Mouse (Mus musculus) liver, embryonic 15.5 days (tissue): ENCODE data around the gene Cct5. TPM values are rescaled to one million over a fixed set of nuclear protein-coding genes. Genes with fewer than 3 reads are reported as not detected.

ENCODE experiments used
- ATAC-seq: fragments of 200-750 bp; cut with Nextera tagmentation; 2 replicates; pipeline ENCODE4 v1.8.0; 2017; ENCODE audit warnings: moderate number of reproducible peaks, mild to moderate bottlenecking, moderate library complexity; ENCODE audit not compliant: insufficient read depth
- H3K27ac ChIP-seq: fragments of 300-500 bp; sonication (generic); replicated peaks from 2 replicates; pipeline ENCODE4 v1.5.1; 2015; ENCODE audit warnings: mild to moderate bottlenecking, inconsistent platforms
- H3K27me3 ChIP-seq: fragments of 300-500 bp; sonication (generic); 2 replicates; pipeline ENCODE4 v1.6.1; 2015; ENCODE audit warnings: mild to moderate bottlenecking, inconsistent platforms
- H3K36me3 ChIP-seq: fragments of 300-500 bp; sonication (generic); replicated peaks from 2 replicates; pipeline ENCODE4 v1.6.1; 2015; ENCODE audit warnings: moderate library complexity, mild to moderate bottlenecking, inconsistent platforms
- H3K4me1 ChIP-seq: fragments of 300-500 bp; sonication (generic); replicated peaks from 2 replicates; pipeline ENCODE4 v1.6.1; 2015; ENCODE audit warnings: inconsistent platforms
- H3K4me2 ChIP-seq: fragments of 300-500 bp; sonication (generic); 2 replicates; pipeline ENCODE4 v1.6.1; 2015; ENCODE audit warnings: moderate library complexity, mild to moderate bottlenecking, inconsistent platforms
- H3K4me3 ChIP-seq: fragments of 300-500 bp; sonication (generic); replicated peaks from 2 replicates; pipeline ENCODE4 v1.5.1; 2015; ENCODE audit warnings: mild to moderate bottlenecking, inconsistent platforms
- H3K9ac ChIP-seq: fragments of 300-500 bp; sonication (generic); 2 replicates; pipeline ENCODE4 v1.6.1; 2015; ENCODE audit warnings: moderate library complexity, mild to moderate bottlenecking, inconsistent platforms
- H3K9me3 ChIP-seq: fragments of 300-500 bp; sonication (generic); replicated peaks from 2 replicates; pipeline ENCODE4 v1.6.1; 2016; ENCODE audit warnings: inconsistent platforms
- WGBS: fragments of 180-500 bp; shearing (Covaris S2); methylation state at CpG from one replicate; pipeline ENCODE4 v1.1.7; 2015; ENCODE audit warnings: mixed read lengths; ENCODE audit not compliant: insufficient replicate concordance; 5-methylcytosine and 5-hydroxymethylcytosine counted together
- polyA plus RNA-seq: library from polyadenylated mRNA; unstranded; fragments of >200 nt; fragmentation: Nextera tagmentation; extraction: Ambion mirVana; gene quantifications from 2 replicates; pipeline ENCODE4 v1.2.1, GENCODE M21; 2015

Gene Cct5
- polyA plus RNA-seq, 1 experiment from 2014 or later = 263 TPM

DNA sequence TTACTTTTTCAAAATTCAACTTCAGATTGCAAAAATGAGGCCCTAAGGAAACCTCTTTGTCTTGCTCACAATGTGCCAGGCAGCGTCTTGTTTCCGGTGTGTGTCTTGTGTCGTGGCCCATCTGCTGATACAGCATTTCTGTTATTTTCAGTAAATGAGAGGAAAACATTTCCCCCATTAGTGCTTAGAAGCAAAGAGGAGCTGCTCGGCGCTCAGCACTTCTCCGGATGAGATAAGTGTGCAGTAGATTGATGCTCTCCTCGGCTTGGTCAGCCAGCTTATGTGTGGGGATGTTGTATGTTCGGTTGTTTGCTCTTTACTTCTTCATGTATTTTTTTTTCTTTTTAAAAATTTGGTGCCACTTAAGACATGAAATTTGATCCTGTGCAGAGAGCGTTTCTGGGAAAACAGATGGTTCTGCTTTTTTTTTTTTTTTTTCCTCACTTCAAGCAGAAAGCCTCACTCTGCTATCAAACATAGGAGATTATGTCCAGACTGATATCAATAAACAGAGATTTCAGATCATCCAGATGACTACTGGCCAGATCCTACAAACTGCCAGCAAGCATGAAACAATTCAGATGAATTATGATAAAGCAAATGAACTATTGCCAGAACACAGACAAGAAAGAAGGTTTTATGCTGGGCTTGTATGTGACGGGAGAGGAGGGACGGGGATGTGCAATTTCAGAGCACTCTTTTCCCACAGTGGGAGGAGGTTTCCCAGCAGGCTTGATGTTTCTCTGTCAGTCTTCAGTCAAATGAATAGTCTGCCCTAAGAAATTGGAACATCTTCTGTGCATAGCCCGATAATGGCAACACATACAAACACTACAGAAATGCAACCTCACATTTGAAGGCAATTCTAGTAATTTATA is 25.9 kb upstream of the Cct5 start:
- Histone ChIP-seq H3K9ac (no peak overlapping the region), H3K4me3 (no peak overlapping the region), H3K36me3 (no peaks in the 10 kb centered on the region), H3K9me3 (no peaks in the 10 kb centered on the region), H3K4me1 (no peaks in the 10 kb centered on the region), H3K27ac (0 out of 2 replicates have a peak overlapping the region, but pooled peaks have one; percentile 24), H3K4me2 (no peak overlapping the region), H3K27me3 (no peaks in the 10 kb centered on the region)
- 47% methylated on average over 12 of the region's 12 CpGs for WGBS
- no peak for ATAC-seq

DNA sequence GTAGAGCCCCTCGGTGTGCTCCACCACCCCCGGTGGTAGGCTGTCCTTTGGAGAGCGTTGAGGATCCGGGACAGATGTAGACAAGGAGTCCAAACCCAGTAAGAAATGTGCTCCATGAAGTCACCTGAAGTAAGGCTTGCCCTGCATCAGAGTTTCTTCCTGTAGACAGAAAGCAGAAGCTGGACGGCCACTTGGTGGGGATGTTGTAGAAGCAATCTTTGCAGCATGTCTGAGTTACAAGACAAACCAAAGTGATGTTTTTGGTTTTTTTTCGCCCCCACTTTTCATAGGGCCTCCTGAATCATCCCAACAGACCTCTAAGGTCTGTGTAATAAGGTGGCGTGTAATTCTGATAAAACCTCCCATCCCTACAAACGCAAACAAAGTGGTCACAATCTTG is 17.9 kb upstream of the Cct5 start:
- no peak for ATAC-seq
- 79% methylated on average over 8 of the region's 8 CpGs for WGBS
- H3K4me1 ChIP-seq = no peaks in the 10 kb centered on the region
- no peaks in the 10 kb centered on the region for H3K27me3 ChIP-seq
- peaks cover 26% of the 10 kb centered on the region for H3K36me3 ChIP-seq
- H3K4me3 ChIP-seq = no peak overlapping the region
- no peak overlapping the region for H3K4me2 ChIP-seq
- H3K27ac ChIP-seq = no peak overlapping the region
- H3K9me3 ChIP-seq = no peaks in the 10 kb centered on the region
- no peak overlapping the region for H3K9ac ChIP-seq

GRCm38 (mm10) chr15:31617261-31617660 is 15.7 kb upstream of the Cct5 start:
- Histone ChIP-seq H3K9ac (no peak overlapping the region), H3K4me2 (no peak overlapping the region), H3K27me3 (no peaks in the 10 kb centered on the region), H3K36me3 (peaks cover 26% of the 10 kb centered on the region), H3K27ac (no peak overlapping the region), H3K4me3 (no peak overlapping the region), H3K4me1 (no peaks in the 10 kb centered on the region), H3K9me3 (no peaks in the 10 kb centered on the region)
- ATAC-seq = no peak
- 82% methylated on average over 9 of the region's 9 CpGs for WGBS

DNA sequence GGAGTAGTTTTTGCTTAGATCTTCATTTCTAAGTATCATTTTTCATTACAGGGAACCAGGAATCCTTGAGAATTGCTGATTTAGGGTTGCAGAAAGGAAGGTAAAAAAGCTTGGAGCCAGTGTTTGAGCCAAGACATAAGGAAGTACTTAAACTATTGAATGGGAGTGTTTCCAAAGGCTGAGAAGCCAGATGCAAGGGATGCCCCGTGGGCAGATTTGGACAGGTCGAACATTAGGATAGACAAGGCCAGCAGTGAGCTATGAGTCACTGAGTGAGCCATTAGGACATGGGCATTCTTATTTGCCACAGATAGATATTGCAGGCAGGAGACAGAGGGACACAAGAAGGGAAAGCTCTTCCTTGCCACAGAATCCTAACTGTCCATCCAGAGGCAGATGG is 13.1 kb upstream of the Cct5 start:
- 75% methylated on average over 2 of the region's 2 CpGs for WGBS
- Histone ChIP-seq H3K9ac (no peak overlapping the region), H3K9me3 (no peaks in the 10 kb centered on the region), H3K36me3 (peaks cover 29% of the 10 kb centered on the region), H3K27me3 (no peaks in the 10 kb centered on the region), H3K27ac (no peak overlapping the region), H3K4me3 (no peak overlapping the region), H3K4me2 (no peak overlapping the region), H3K4me1 (no peaks in the 10 kb centered on the region)
- ATAC-seq = no peak

- Histone ChIP-seq H3K4me1 (no peaks in the 10 kb centered on the region), H3K27ac (no peak overlapping the region), H3K9ac (no peak overlapping the region), H3K27me3 (no peaks in the 10 kb centered on the region), H3K9me3 (no peaks in the 10 kb centered on the region), H3K36me3 (peaks cover 24% of the 10 kb centered on the region), H3K4me2 (no peak overlapping the region), H3K4me3 (no peak overlapping the region)
- 73% methylated on average over 6 of the region's 6 CpGs for WGBS
- no peak for ATAC-seq
Measured at GRCm38 (mm10) chr15:31613826-31614453, 12.3 kb upstream of the Cct5 start.

DNA sequence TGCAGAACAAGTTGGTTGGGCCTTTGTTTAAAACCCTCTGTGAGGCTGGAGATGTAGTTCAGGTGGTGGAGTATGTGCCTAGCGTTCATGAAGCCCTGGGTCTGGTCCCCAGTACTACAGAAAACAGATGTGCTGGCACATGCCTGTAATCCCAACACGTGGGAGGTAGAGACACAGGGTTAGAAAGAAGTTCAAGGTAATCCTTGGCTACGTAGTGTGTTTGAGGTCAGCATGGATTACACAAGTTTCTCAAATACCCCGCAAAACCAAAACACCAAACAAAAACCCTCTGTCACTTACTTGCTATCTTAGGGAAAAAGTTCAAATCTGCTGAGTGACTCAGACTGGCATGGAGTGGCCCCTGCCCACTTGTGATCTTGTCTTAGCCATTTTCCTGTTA is 10.4 kb upstream of the Cct5 start:
- H3K27me3 ChIP-seq = no peaks in the 10 kb centered on the region
- no peak for ATAC-seq
- no peaks in the 10 kb centered on the region for H3K9me3 ChIP-seq
- 0 out of 2 replicates have a peak, but pooled peaks cover 7% of the 10 kb centered on the region for H3K36me3 ChIP-seq
- no peak overlapping the region for H3K4me2 ChIP-seq
- no peak overlapping the region for H3K4me3 ChIP-seq
- H3K9ac ChIP-seq = no peak overlapping the region
- WGBS = 78% methylated on average over 4 of the region's 4 CpGs
- H3K4me1 ChIP-seq = 0 out of 2 replicates have a peak, but pooled peaks cover under 1% of the 10 kb centered on the region
- H3K27ac ChIP-seq = no peak overlapping the region

DNA sequence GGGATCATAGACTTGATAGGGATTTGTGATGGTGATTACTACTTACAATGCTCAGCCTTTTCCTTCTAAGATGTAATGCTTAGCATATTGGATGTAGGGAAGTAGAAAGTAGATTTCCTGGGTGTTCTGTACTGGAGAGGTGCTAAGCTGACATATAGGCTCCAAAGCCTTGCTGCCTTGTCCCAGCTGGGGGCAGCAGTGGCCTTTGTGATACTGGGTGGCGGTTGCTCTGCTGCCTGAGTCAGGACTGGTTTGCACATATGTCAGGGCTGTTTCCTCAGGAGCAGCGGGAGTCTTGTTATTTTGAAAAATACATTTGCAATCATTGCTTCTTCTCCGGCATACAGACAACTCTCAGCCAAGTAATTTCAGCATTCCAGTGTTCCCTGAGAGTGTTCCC is 9.4 kb upstream of the Cct5 start:
- no peak overlapping the region for H3K4me2 ChIP-seq
- 0 out of 2 replicates have a peak, but pooled peaks cover 4% of the 10 kb centered on the region for H3K4me1 ChIP-seq
- no peak overlapping the region for H3K4me3 ChIP-seq
- 80% methylated on average over 3 of the region's 3 CpGs for WGBS
- no peaks in the 10 kb centered on the region for H3K9me3 ChIP-seq
- H3K27me3 ChIP-seq = no peaks in the 10 kb centered on the region
- H3K36me3 ChIP-seq = 0 out of 2 replicates have a peak, but pooled peaks cover 3% of the 10 kb centered on the region
- no peak overlapping the region for H3K27ac ChIP-seq
- H3K9ac ChIP-seq = no peak overlapping the region
- ATAC-seq = no peak

GRCm38 (mm10) chr15:31606821-31607220 is 5.2 kb upstream of the Cct5 start:
- H3K9ac ChIP-seq = no peak overlapping the region
- H3K4me3 ChIP-seq = no peak overlapping the region
- H3K9me3 ChIP-seq = no peaks in the 10 kb centered on the region
- peak overlapping the region; percentile 65 for H3K27ac ChIP-seq
- ATAC-seq = no peak
- no peaks in the 10 kb centered on the region for H3K27me3 ChIP-seq
- H3K4me2 ChIP-seq = peak overlapping the region; percentile 15; the same call in 1 of the 2 replicates
- WGBS = 69% methylated on average over 6 of the region's 6 CpGs
- H3K4me1 ChIP-seq = peaks cover 11% of the 10 kb centered on the region
- 0 out of 2 replicates have a peak, but pooled peaks cover 3% of the 10 kb centered on the region for H3K36me3 ChIP-seq

DNA sequence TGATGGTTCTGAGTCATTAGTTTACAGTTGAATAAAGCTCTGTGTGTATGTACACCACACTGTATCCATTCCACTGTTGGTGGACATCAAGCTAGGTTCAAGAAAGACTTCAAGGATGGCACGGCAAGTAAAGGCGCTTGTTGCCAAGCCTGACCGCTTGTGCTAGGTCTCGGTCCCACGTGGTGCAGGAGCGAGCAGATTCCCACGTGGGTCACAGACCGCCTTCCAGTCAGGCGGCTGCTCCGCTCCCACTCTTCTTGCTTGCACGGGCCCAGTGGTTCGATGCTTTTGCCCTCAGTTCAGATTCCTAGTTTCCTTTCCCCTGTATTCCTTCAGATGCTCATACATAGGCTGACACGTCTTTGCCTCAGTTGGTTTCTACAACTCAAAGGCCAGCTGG is 1.5 kb upstream of the Cct5 start:
- 0 out of 2 replicates have a peak, but pooled peaks cover 7% of the 10 kb centered on the region for H3K36me3 ChIP-seq
- H3K27ac ChIP-seq = no peak overlapping the region

GRCm38 (mm10) chr15:31602426-31602825 is 822 bp upstream of the Cct5 start:
- peak; percentile 49 for ATAC-seq
- Histone ChIP-seq H3K27me3 (no peaks in the 10 kb centered on the region), H3K9me3 (no peaks in the 10 kb centered on the region), H3K36me3 (peaks cover 13% of the 10 kb centered on the region), H3K4me1 (peaks cover 34% of the 10 kb centered on the region), H3K4me3 (peak overlapping the region; percentile 67), H3K4me2 (peak overlapping the region; percentile 79), H3K27ac (peak overlapping the region; percentile 85), H3K9ac (peak overlapping the region; percentile 85)
- 5% methylated on average over 15 of the region's 15 CpGs for WGBS

More for the DNA sequence above, 1.5 kb upstream of the Cct5 start:
- ATAC-seq = no peak
- H3K9me3 ChIP-seq = no peaks in the 10 kb centered on the region
- 84% methylated on average over 13 of the region's 13 CpGs for WGBS
- H3K9ac ChIP-seq = no peak overlapping the region
- H3K4me3 ChIP-seq = peak overlapping the region; percentile 67
- peaks cover 34% of the 10 kb centered on the region for H3K4me1 ChIP-seq
- H3K27me3 ChIP-seq = no peaks in the 10 kb centered on the region
- peak overlapping the region; percentile 79 for H3K4me2 ChIP-seq

- Histone ChIP-seq H3K9ac (peak overlapping the region; percentile 72), H3K36me3 (peaks cover 24% of the 10 kb centered on the region), H3K4me1 (peaks cover 30% of the 10 kb centered on the region), H3K27ac (peak overlapping the region; percentile 75), H3K27me3 (no peaks in the 10 kb centered on the region), H3K9me3 (no peaks in the 10 kb centered on the region), H3K4me2 (peak overlapping the region; percentile 78), H3K4me3 (peak overlapping the region; percentile 67)
- ATAC-seq = peak; percentile 69
- under 1% methylated on average over 33 of the region's 33 CpGs for WGBS
Measured at GRCm38 (mm10) chr15:31601279-31601645, 342 bp downstream of the Cct5 start.
